Mouse (Mus musculus) duodenum, adult 2 months (tissue): Measurements from ENCODE around the gene Rhox4d. TPM values are rescaled to one million over a fixed set of nuclear protein-coding genes. Genes with fewer than 3 reads are reported as not detected.

Experiments
- polyA plus RNA-seq: library from polyadenylated mRNA; depleted of rRNA; stranded (reverse); fragments of >200 nt; gene quantifications from 2 replicates; pipeline ENCODE4 v1.2.3, GENCODE M21; 2012; ENCODE audit warnings: low replicate concordance; rRNA removed

Gene Rhox4d
- polyA plus RNA-seq, result not detected in 2 replicates

DNA sequence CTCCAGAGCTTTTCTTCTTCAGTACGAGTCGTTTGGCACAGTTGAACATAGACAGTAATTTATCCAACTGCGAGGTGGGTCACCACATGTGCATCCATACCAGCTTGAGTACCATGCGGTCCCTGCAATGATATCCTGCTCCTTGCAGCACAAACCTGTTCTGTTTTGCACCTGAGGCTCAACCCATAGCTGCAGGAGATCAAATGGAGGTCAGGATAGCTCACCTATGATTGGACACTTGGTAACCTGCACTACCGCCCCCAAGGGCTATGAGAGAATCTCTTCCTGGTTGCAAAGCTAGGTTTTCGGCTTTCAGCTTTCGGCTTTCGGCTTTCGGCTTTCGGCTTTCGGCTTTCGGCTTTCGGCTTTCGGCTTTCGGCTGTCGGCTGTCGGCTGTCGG lies at the start of gene Rhox4d:
TSS of gene Rhox4d (plus strand) at position 301 of the 400 bp plus-strand sequence.

DNA sequence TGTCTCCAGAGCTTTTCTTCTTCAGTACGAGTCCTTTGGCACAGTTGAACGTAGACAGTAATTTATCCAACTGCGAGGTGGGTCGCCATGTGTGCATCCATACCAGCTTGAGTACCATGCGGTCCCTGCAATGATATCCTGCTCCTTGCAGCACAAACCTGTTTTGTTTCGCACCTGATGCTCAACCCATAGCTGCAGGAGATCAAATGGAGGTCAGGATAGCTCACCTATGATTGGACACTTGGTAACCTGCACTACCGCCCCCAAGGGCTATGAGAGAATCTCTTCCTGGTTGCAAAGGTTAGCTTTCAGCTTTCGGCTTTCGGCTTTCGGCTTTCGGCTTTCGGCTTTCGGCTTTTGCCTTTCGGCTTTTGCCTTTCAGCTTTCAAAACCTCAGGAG lies 34.1 kb upstream of the Rhox4d start, which contains the start of gene Rhox4c:
TSS of gene Rhox4c (plus strand) at position 301 of the 400 bp plus-strand sequence.

DNA sequence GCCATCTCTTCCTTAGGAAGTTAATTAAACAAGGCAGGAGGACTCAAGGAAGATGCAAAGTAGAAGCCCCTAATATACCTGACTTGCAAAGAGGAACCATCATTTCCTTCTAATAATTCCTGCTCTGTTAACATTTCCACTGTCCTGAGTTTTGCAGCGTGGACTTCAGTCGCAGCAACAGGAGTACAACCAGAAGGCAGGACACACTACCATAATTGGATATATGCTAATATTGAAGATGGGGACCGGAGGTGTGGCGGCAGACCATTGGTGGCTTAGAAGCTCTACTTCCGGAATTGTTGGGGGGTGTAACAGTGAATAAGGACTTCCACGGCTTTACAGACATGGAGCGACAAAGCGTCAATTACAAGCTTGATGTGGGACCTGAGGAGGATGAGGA lies 16.0 kb downstream of the Rhox4d start, which contains the start of gene Rhox2e:
TSS of gene Rhox2e (plus strand) at position 301 of the 400 bp plus-strand sequence.

DNA sequence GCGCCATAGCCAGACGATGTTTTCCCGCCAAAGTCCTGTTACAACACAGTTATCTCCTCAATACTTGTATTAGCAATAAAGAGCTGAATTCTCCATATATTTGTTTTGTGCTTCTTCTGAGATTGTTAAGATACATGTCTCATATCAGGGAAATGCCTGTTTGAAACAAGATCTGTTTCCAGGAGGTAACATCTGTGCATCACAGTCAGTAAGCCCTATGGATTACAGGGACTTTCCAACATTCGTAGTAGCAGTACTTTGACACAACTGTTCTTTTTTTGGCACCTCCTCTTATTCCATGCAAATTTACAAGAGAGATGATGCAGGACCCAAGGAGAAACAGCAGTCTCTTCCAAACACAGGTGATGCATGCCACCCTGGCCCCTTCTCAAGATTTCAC lies 27.6 kb downstream of the Rhox4d start, which contains the start of gene Rhox3e:
TSS of gene Rhox3e (plus strand) at position 301 of the 400 bp plus-strand sequence.

DNA sequence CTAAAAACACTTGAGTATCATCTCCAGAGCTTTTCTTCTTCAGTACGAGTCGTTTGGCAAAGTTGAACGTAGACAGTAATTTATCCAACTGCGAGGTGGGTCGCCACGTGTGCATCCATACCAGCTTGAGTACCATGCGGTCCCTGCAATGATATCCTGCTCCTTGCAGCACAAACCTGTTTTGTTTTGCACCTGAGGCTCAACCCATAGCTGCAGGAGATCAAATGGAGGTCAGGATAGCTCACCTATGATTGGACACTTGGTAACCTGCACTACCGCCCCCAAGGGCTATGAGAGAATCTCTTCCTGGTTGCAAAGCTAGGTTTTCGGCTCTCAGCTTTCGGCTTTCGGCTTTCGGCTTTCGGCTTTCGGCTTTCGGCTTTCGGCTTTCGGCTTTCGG lies 43.0 kb downstream of the Rhox4d start, which contains the start of gene Rhox4e:
TSS of gene Rhox4e (plus strand) at position 301 of the 400 bp plus-strand sequence.

Other genes with a start within 250 kb of the Rhox4d start
- not detected in 2 replicates for gene Rhox4a, start 249.0 kb upstream of the Rhox4d start, polyA plus RNA-seq
- not detected in 2 replicates for gene Rhox3a2, start 134.3 kb upstream of the Rhox4d start, polyA plus RNA-seq
- gene Rhox4a2, start 123.5 kb upstream of the Rhox4d start, polyA plus RNA-seq, result not detected in 2 replicates
- gene Rhox2b, start 102.3 kb upstream of the Rhox4d start, polyA plus RNA-seq, result not detected in 2 replicates
- not detected in 2 replicates for gene Rhox4b, start 81.9 kb upstream of the Rhox4d start, polyA plus RNA-seq
- not detected in 2 replicates for gene Rhox2c, start 60.7 kb upstream of the Rhox4d start, polyA plus RNA-seq
- not detected in 2 replicates for gene Rhox3c, start 55.8 kb upstream of the Rhox4d start, polyA plus RNA-seq
- not detected in 2 replicates for gene Rhox4c, start 34.0 kb upstream of the Rhox4d start, polyA plus RNA-seq
- gene Rhox2d, start 20.9 kb upstream of the Rhox4d start, polyA plus RNA-seq, result not detected in 2 replicates
- not detected in 2 replicates for gene Rhox2e, start 16.1 kb downstream of the Rhox4d start, polyA plus RNA-seq
- not detected in 2 replicates for gene Rhox3e, start 27.7 kb downstream of the Rhox4d start, polyA plus RNA-seq
- gene Rhox4e, start 43.1 kb downstream of the Rhox4d start, polyA plus RNA-seq, result not detected in 2 replicates
- not detected in 2 replicates for gene Rhox2f, start 57.0 kb downstream of the Rhox4d start, polyA plus RNA-seq
- not detected in 2 replicates for gene Rhox3f, start 66.6 kb downstream of the Rhox4d start, polyA plus RNA-seq
- not detected in 2 replicates for gene Rhox4f, start 93.3 kb downstream of the Rhox4d start, polyA plus RNA-seq
- gene Rhox3g, start 114.3 kb downstream of the Rhox4d start, polyA plus RNA-seq, result not detected in 2 replicates
- gene Rhox2g, start 129.1 kb downstream of the Rhox4d start, polyA plus RNA-seq, result not detected in 2 replicates
- not detected in 2 replicates for gene Rhox4g, start 137.0 kb downstream of the Rhox4d start, polyA plus RNA-seq
- not detected in 2 replicates for gene Rhox3h, start 154.4 kb downstream of the Rhox4d start, polyA plus RNA-seq
- gene Rhox2h, start 158.9 kb downstream of the Rhox4d start, polyA plus RNA-seq, result not detected in 2 replicates